Mouse (Mus musculus): ENCODE data around the gene Clcn3. TPM values are rescaled to one million over a fixed set of nuclear protein-coding genes. Genes with fewer than 3 reads are reported as not detected.

Clcn3 gene
- polyA plus RNA-seq, 1 experiment from 2014 or later = 39.4 TPM

DNA sequence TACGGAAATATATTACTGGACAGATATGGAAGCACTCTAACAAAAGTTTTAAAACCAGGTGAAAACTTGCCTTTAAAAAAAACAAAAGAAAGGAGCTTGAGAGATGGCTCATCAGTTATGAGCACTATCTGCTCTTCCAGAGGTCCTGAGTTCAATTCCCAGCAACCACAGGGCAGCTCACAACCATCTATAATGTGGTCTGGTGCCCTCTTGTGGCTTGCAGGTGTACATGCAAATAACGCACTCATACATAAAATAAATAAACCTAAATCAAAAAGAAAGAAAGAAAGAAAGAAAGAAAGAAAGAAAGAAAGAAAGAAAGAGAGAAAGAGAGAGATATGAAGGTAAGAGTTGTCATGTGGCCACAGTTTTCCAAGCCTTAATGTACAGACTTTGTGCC lies 40.2 kb downstream of the Clcn3 start:
- H3K36me3 ChIP-seq (ENCODE audit: control insufficient read depth, insufficient read depth) = peaks cover 3% of the 10 kb centered on the region; the same call in 1 of the 2 replicates
- H3K27ac ChIP-seq (ENCODE audit: low read length) = no peak overlapping the region
- H3K4me3 ChIP-seq (ENCODE audit: low read depth, low read length) = no peak overlapping the region
- peaks cover 16% of the 10 kb centered on the region for H3K4me1 ChIP-seq (ENCODE audit: control insufficient read depth, low read depth, low read length)
- WGBS (ENCODE audit: insufficient replicate concordance) = 94% methylated on average over 2 of the region's 2 CpGs
- no peaks in the 10 kb centered on the region for H3K9me3 ChIP-seq (replicated peaks; ENCODE audit: control insufficient read depth, low read length)
- ATAC-seq (ENCODE audit: low read depth) = no peak
- no peak overlapping the region for H3K9ac ChIP-seq (ENCODE audit: low read depth, low read length)
- no peak overlapping the region for H3K4me2 ChIP-seq (ENCODE audit: low read depth, low read length)
- H3K27me3 ChIP-seq (ENCODE audit: control insufficient read depth, insufficient read depth, low read depth, low read length) = no peaks in the 10 kb centered on the region

DNA sequence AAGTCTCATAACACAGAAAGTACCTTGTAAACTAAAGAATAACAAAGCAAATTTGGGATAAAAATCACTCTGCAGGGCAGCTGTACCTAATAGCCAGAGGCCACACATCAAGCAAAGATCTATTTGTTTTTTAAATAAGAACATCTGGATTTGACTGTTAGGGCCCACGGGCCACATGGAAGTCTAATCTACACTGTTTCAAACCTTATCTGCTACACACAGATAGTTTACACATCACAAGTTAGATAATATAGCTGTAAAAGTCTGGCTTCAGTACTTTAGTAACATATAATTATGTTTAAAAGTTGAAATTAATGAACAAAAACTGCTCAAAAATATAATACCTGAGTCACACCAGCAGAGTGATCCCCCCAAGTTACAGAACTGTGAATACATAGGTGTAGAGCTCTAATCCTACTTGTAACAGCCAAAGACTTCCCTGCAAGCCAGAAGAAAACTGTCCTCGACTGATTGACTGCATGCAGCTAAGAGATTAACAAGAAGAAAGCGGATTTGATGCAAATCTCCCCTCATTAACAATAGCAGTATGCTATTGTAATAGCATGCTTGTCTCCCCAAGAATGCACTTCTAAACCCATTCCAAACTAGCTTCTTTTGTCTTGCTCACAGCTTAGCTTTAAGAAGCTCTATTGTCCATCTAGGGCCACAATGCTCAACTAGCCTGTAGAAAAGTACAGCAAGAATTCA lies 44.2 kb downstream of the Clcn3 start:
- Histone ChIP-seq H3K27me3 (ENCODE audit: control insufficient read depth, insufficient read depth, low read depth, low read length) (no peaks in the 10 kb centered on the region), H3K4me1 (ENCODE audit: control insufficient read depth, low read depth, low read length) (peaks cover 16% of the 10 kb centered on the region), H3K4me2 (ENCODE audit: low read depth, low read length) (peak overlapping the region; percentile 20; the same call in 1 of the 2 replicates), H3K27ac (ENCODE audit: low read length) (peak overlapping the region; percentile 65), H3K4me3 (ENCODE audit: low read depth, low read length) (no peak overlapping the region), H3K9me3 (replicated peaks; ENCODE audit: control insufficient read depth, low read length) (no peaks in the 10 kb centered on the region), H3K9ac (ENCODE audit: low read depth, low read length) (no peak overlapping the region), H3K36me3 (ENCODE audit: control insufficient read depth, insufficient read depth) (peaks cover 21% of the 10 kb centered on the region)
- ATAC-seq (ENCODE audit: low read depth) = peak; percentile 83
- WGBS (ENCODE audit: insufficient replicate concordance) = 13% methylated on average over 3 of the region's 3 CpGs

GRCm38 (mm10) chr8:60933617-60934016 lies 49.5 kb downstream of the Clcn3 start:
- H3K27me3 ChIP-seq (ENCODE audit: control insufficient read depth, insufficient read depth, low read depth, low read length) = no peaks in the 10 kb centered on the region
- H3K4me1 ChIP-seq (ENCODE audit: control insufficient read depth, low read depth, low read length) = peaks cover 7% of the 10 kb centered on the region
- H3K4me3 ChIP-seq (ENCODE audit: low read depth, low read length) = no peak overlapping the region
- peaks cover 29% of the 10 kb centered on the region for H3K36me3 ChIP-seq (ENCODE audit: control insufficient read depth, insufficient read depth)
- no peak overlapping the region for H3K4me2 ChIP-seq (ENCODE audit: low read depth, low read length)
- no peaks in the 10 kb centered on the region for H3K9me3 ChIP-seq (replicated peaks; ENCODE audit: control insufficient read depth, low read length)
- H3K9ac ChIP-seq (ENCODE audit: low read depth, low read length) = no peak overlapping the region
- ATAC-seq (ENCODE audit: low read depth) = no peak
- no peak overlapping the region for H3K27ac ChIP-seq (ENCODE audit: low read length)

GRCm38 (mm10) chr8:60920176-60920575 lies 62.9 kb downstream of the Clcn3 start:
- no peak for ATAC-seq (ENCODE audit: low read depth)
- Histone ChIP-seq H3K4me3 (ENCODE audit: low read depth, low read length) (no peak overlapping the region), H3K4me1 (ENCODE audit: control insufficient read depth, low read depth, low read length) (no peaks in the 10 kb centered on the region), H3K27me3 (ENCODE audit: control insufficient read depth, insufficient read depth, low read depth, low read length) (no peaks in the 10 kb centered on the region), H3K27ac (ENCODE audit: low read length) (no peak overlapping the region), H3K9ac (ENCODE audit: low read depth, low read length) (no peak overlapping the region), H3K36me3 (ENCODE audit: control insufficient read depth, insufficient read depth) (peaks cover 38% of the 10 kb centered on the region), H3K4me2 (ENCODE audit: low read depth, low read length) (no peak overlapping the region), H3K9me3 (replicated peaks; ENCODE audit: control insufficient read depth, low read length) (no peaks in the 10 kb centered on the region)
- WGBS (ENCODE audit: insufficient replicate concordance) = 73% methylated on average over 4 of the region's 4 CpGs

DNA sequence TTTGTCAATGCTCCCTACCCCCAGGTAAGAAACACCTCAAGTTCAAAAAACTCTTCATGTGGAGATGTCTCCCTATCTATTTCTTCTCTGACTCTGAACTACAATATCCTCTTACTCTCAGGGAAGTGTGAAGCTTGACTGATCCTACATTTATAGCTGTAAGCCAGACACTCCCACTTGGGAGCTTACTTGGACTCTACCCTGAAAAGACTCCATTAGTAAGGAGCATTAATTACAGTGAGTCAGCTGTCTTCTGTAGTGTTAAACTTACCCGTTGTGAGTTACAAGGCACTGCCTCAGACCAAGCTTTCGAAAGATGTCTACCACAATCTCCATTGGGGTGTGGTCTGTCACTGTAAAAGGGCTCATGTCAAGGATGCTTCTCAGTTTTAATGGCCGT lies 64.0 kb downstream of the Clcn3 start:
- no peak for ATAC-seq (ENCODE audit: low read depth)
- Histone ChIP-seq H3K4me2 (ENCODE audit: low read depth, low read length) (no peak overlapping the region), H3K36me3 (ENCODE audit: control insufficient read depth, insufficient read depth) (peaks cover 44% of the 10 kb centered on the region), H3K27ac (ENCODE audit: low read length) (no peak overlapping the region), H3K27me3 (ENCODE audit: control insufficient read depth, insufficient read depth, low read depth, low read length) (no peaks in the 10 kb centered on the region), H3K9ac (ENCODE audit: low read depth, low read length) (no peak overlapping the region), H3K4me1 (ENCODE audit: control insufficient read depth, low read depth, low read length) (no peaks in the 10 kb centered on the region), H3K4me3 (ENCODE audit: low read depth, low read length) (no peak overlapping the region), H3K9me3 (replicated peaks; ENCODE audit: control insufficient read depth, low read length) (no peaks in the 10 kb centered on the region)
- WGBS (ENCODE audit: insufficient replicate concordance) = 83% methylated on average over 3 of the region's 3 CpGs

GRCm38 (mm10) chr8:60912554-60912953 lies 70.5 kb downstream of the Clcn3 start:
- Histone ChIP-seq H3K4me3 (ENCODE audit: low read depth, low read length) (no peak overlapping the region), H3K27ac (ENCODE audit: low read length) (no peak overlapping the region), H3K36me3 (ENCODE audit: control insufficient read depth, insufficient read depth) (peaks cover 50% of the 10 kb centered on the region), H3K4me1 (ENCODE audit: control insufficient read depth, low read depth, low read length) (no peaks in the 10 kb centered on the region), H3K9ac (ENCODE audit: low read depth, low read length) (no peak overlapping the region), H3K9me3 (replicated peaks; ENCODE audit: control insufficient read depth, low read length) (no peaks in the 10 kb centered on the region), H3K27me3 (ENCODE audit: control insufficient read depth, insufficient read depth, low read depth, low read length) (no peaks in the 10 kb centered on the region), H3K4me2 (ENCODE audit: low read depth, low read length) (no peak overlapping the region)
- WGBS (ENCODE audit: insufficient replicate concordance) = 81% methylated on average over 10 of the region's 10 CpGs
- ATAC-seq (ENCODE audit: low read depth) = no peak

DNA sequence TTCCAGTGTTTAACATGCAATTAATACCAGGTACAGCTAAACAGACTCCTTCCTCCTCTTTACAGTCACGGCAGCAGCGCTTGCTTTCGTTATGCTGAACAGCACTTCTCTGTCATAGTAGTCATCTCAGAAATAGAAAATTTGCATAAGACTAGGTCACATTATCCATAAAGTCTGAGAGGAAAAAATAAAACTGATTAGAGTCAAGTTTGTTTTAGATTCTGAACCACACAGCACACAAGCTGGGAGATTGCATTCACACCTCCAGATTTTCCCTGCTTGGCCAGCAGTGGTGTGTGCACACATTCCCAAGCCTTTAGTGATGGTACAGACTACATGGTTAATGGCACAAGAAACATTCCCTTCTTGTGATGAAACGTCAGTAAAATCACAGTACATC lies 71.0 kb downstream of the Clcn3 start:
- Histone ChIP-seq H3K4me3 (ENCODE audit: low read depth, low read length) (no peak overlapping the region), H3K9me3 (replicated peaks; ENCODE audit: control insufficient read depth, low read length) (no peaks in the 10 kb centered on the region), H3K9ac (ENCODE audit: low read depth, low read length) (no peak overlapping the region), H3K27me3 (ENCODE audit: control insufficient read depth, insufficient read depth, low read depth, low read length) (no peaks in the 10 kb centered on the region), H3K36me3 (ENCODE audit: control insufficient read depth, insufficient read depth) (peaks cover 52% of the 10 kb centered on the region), H3K4me2 (ENCODE audit: low read depth, low read length) (no peak overlapping the region), H3K4me1 (ENCODE audit: control insufficient read depth, low read depth, low read length) (no peaks in the 10 kb centered on the region), H3K27ac (ENCODE audit: low read length) (no peak overlapping the region)
- WGBS (ENCODE audit: insufficient replicate concordance) = 87% methylated on average over 4 of the region's 4 CpGs
- no peak for ATAC-seq (ENCODE audit: low read depth)

- Histone ChIP-seq H3K27me3 (ENCODE audit: control insufficient read depth, insufficient read depth, low read depth, low read length) (no peaks in the 10 kb centered on the region), H3K4me2 (ENCODE audit: low read depth, low read length) (no peak overlapping the region), H3K4me3 (ENCODE audit: low read depth, low read length) (no peak overlapping the region), H3K36me3 (ENCODE audit: control insufficient read depth, insufficient read depth) (peaks cover 18% of the 10 kb centered on the region), H3K4me1 (ENCODE audit: control insufficient read depth, low read depth, low read length) (peaks cover 7% of the 10 kb centered on the region), H3K9ac (ENCODE audit: low read depth, low read length) (no peak overlapping the region), H3K27ac (ENCODE audit: low read length) (no peak overlapping the region), H3K9me3 (replicated peaks; ENCODE audit: control insufficient read depth, low read length) (no peaks in the 10 kb centered on the region)
- ATAC-seq (ENCODE audit: low read depth) = peak; percentile 58
- 66% methylated on average over 9 of the region's 9 CpGs for WGBS (ENCODE audit: insufficient replicate concordance)
Observed at GRCm38 (mm10) chr8:60900147-60900546, 83.0 kb downstream of the Clcn3 start.

- Histone ChIP-seq H3K4me2 (ENCODE audit: low read depth, low read length) (peak overlapping the region; percentile 34), H3K9me3 (replicated peaks; ENCODE audit: control insufficient read depth, low read length) (no peaks in the 10 kb centered on the region), H3K4me3 (ENCODE audit: low read depth, low read length) (no peak overlapping the region), H3K36me3 (ENCODE audit: control insufficient read depth, insufficient read depth) (peaks cover 16% of the 10 kb centered on the region), H3K4me1 (ENCODE audit: control insufficient read depth, low read depth, low read length) (peaks cover 22% of the 10 kb centered on the region), H3K9ac (ENCODE audit: low read depth, low read length) (no peak overlapping the region), H3K27ac (ENCODE audit: low read length) (no peak overlapping the region), H3K27me3 (ENCODE audit: control insufficient read depth, insufficient read depth, low read depth, low read length) (no peaks in the 10 kb centered on the region)
- ATAC-seq (ENCODE audit: low read depth) = peak; percentile 77
- 43% methylated on average over 6 of the region's 6 CpGs for WGBS (ENCODE audit: insufficient replicate concordance)
Observed at GRCm38 (mm10) chr8:60895878-60896277, 87.2 kb downstream of the Clcn3 start.

Measured in liver, embryonic 16.5 days (tissue).